Mouse (Mus musculus): ENCODE data around the gene Cep128.

- TF ChIP-seq CTCF (IDR thresholded peaks at IDR 0.05; ENCODE audit: low read depth, low read length): no peak
- TF ChIP-seq GATA2 (IDR thresholded peaks at IDR 0.05; ENCODE audit: borderline replicate concordance, low read depth, low read length): no peak
- no peak for TF ChIP-seq GATA1 (IDR thresholded peaks at IDR 0.05; ENCODE audit: borderline replicate concordance, low read length)
Observed at GRCm38 (mm10) chr12:91427129-91427528, 42.9 kb upstream of the Cep128 start.

Measured in G1E (cell line).